Mouse (Mus musculus): Measurements from ENCODE around the gene Rbm4. TPM values are rescaled to one million over a fixed set of nuclear protein-coding genes. Genes with fewer than 3 reads are reported as not detected.

The Rbm4 gene
- polyA plus RNA-seq, 1 experiment from 2014 or later, result 59.8 TPM

GRCm38 (mm10) chr19:4755565-4756192 lies 38.0 kb downstream of the Rbm4 start:
- Histone ChIP-seq H3K27ac (ENCODE audit: low read depth) (peak overlapping the region; percentile 93), H3K36me3 (ENCODE audit: control insufficient read depth, insufficient read depth, low read length) (peaks cover 14% of the 10 kb centered on the region), H3K9me3 (ENCODE audit: control insufficient read depth, low read length) (no peaks in the 10 kb centered on the region), H3K9ac (ENCODE audit: low read length) (peak overlapping the region; percentile 54), H3K4me2 (ENCODE audit: low read length) (peak overlapping the region; percentile 83), H3K4me1 (replicated peaks; ENCODE audit: control insufficient read depth, insufficient read depth, low read length) (peaks cover 9% of the 10 kb centered on the region; the same call in 1 of the 2 replicates), H3K27me3 (replicated peaks; ENCODE audit: control insufficient read depth, insufficient read depth, low read length) (no peaks in the 10 kb centered on the region), H3K4me3 (ENCODE audit: low read depth, low read length) (peak overlapping the region; percentile 70)
- peak; percentile 91 for DNase-seq (ENCODE audit: low spot score)
- 0% methylated on average over 10 of the region's 10 CpGs for WGBS
- ATAC-seq (replicated peaks; ENCODE audit: low FRiP score, low TSS enrichment, low read depth), result peak; percentile 52

DNA sequence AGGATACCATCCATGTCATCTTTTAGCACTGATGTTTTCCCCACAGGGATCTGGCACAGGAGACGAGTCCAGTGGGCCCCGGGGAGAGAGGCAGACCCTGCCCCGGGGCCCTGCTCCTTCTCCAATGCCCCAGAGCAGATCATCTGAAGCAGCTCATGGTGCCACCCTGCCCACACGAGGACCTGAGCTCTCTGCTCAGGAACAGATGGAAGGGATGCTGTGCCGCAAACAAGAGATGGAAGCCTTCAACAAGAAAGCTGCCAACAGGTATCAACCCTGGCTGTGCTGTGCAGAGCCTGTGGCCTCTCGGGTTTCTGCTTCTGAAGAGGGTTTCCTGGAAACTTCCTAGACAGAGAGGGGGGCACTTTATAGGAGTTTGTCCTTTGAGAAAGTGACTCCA lies 43.7 kb downstream of the Rbm4 start:
- Histone ChIP-seq H3K4me1 (replicated peaks; ENCODE audit: control insufficient read depth, insufficient read depth, low read length) (no peaks in the 10 kb centered on the region), H3K4me2 (ENCODE audit: low read length) (no peak overlapping the region), H3K9ac (ENCODE audit: low read length) (no peak overlapping the region), H3K27ac (ENCODE audit: low read depth) (no peak overlapping the region), H3K4me3 (ENCODE audit: low read depth, low read length) (no peak overlapping the region), H3K9me3 (ENCODE audit: control insufficient read depth, low read length) (no peaks in the 10 kb centered on the region), H3K27me3 (replicated peaks; ENCODE audit: control insufficient read depth, insufficient read depth, low read length) (no peaks in the 10 kb centered on the region), H3K36me3 (ENCODE audit: control insufficient read depth, insufficient read depth, low read length) (no peaks in the 10 kb centered on the region)
- ATAC-seq (replicated peaks; ENCODE audit: low FRiP score, low TSS enrichment, low read depth) (no peak), DNase-seq (ENCODE audit: low spot score) (no peak)
- 84% methylated on average over 6 of the region's 6 CpGs for WGBS

DNA sequence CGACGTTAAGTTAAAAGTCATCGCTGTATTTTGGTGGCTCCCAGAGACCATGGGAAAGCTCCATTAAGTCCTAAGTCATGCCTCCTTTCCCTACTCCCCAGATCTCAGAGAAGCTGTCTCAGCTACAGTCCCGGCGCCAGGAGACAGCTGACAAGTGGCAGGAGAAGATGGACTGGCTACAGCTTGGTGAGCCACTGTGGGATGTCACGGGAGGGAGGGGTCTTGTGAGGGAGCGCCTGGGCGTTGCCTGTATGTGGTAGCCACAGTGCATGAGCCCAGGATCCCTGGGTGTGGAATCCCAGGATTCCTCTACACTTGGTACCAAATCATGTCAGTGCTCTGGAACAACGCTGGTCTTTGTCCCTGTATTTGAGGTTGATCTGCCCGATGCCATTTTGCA lies 45.2 kb downstream of the Rbm4 start:
- no peaks in the 10 kb centered on the region for H3K27me3 ChIP-seq (replicated peaks; ENCODE audit: control insufficient read depth, insufficient read depth, low read length)
- no peak for ATAC-seq (replicated peaks; ENCODE audit: low FRiP score, low TSS enrichment, low read depth)
- no peaks in the 10 kb centered on the region for H3K9me3 ChIP-seq (ENCODE audit: control insufficient read depth, low read length)
- H3K27ac ChIP-seq (ENCODE audit: low read depth), result no peak overlapping the region
- 81% methylated on average over 10 of the region's 10 CpGs for WGBS
- H3K36me3 ChIP-seq (ENCODE audit: control insufficient read depth, insufficient read depth, low read length), result 0 out of 2 replicates have a peak, but pooled peaks cover 5% of the 10 kb centered on the region
- H3K4me1 ChIP-seq (replicated peaks; ENCODE audit: control insufficient read depth, insufficient read depth, low read length), result no peaks in the 10 kb centered on the region
- DNase-seq (ENCODE audit: low spot score), result no peak
- H3K4me3 ChIP-seq (ENCODE audit: low read depth, low read length), result no peak overlapping the region
- no peak overlapping the region for H3K9ac ChIP-seq (ENCODE audit: low read length)
- H3K4me2 ChIP-seq (ENCODE audit: low read length), result no peak overlapping the region

DNA sequence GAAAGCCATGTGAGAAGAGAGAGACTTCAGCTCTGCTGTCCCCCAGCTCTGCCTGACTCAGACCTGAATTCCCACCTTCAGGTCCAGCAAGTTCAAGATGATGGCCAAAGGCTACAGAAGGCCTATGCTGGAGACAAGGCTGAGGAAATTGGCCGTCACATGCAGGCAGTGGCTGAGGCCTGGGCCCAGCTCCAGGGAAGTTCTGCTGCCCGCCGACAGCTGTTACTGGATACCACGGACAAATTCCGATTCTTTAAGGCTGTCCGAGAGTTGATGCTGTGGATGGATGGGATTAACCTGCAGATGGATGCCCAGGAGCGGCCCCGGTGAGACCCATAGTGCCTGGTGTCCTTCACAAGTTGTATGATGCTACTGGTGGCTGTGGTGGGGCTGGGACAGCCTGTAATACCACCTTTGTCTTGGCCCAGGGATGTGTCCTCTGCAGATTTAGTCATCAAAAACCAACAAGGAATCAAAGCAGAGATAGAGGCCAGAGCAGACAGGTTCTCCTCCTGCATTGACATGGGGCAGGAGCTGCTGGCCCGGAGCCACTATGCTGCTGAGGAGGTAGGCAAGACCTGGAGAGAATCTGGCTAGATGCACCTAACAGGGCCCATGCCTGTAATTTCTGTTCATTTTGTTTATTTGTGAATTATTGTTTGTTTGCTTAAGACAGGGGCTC lies 45.9 kb downstream of the Rbm4 start:
- no peak for DNase-seq (ENCODE audit: low spot score)
- H3K4me1 ChIP-seq (replicated peaks; ENCODE audit: control insufficient read depth, insufficient read depth, low read length), result no peaks in the 10 kb centered on the region
- H3K27me3 ChIP-seq (replicated peaks; ENCODE audit: control insufficient read depth, insufficient read depth, low read length), result no peaks in the 10 kb centered on the region
- ATAC-seq (replicated peaks; ENCODE audit: low FRiP score, low TSS enrichment, low read depth), result no peak
- WGBS, result 90% methylated on average over 9 of the region's 9 CpGs
- no peaks in the 10 kb centered on the region for H3K9me3 ChIP-seq (ENCODE audit: control insufficient read depth, low read length)
- H3K27ac ChIP-seq (ENCODE audit: low read depth), result no peak overlapping the region
- no peak overlapping the region for H3K4me3 ChIP-seq (ENCODE audit: low read depth, low read length)
- H3K9ac ChIP-seq (ENCODE audit: low read length), result no peak overlapping the region
- H3K36me3 ChIP-seq (ENCODE audit: control insufficient read depth, insufficient read depth, low read length), result 0 out of 2 replicates have a peak, but pooled peaks cover 5% of the 10 kb centered on the region
- H3K4me2 ChIP-seq (ENCODE audit: low read length), result no peak overlapping the region

DNA sequence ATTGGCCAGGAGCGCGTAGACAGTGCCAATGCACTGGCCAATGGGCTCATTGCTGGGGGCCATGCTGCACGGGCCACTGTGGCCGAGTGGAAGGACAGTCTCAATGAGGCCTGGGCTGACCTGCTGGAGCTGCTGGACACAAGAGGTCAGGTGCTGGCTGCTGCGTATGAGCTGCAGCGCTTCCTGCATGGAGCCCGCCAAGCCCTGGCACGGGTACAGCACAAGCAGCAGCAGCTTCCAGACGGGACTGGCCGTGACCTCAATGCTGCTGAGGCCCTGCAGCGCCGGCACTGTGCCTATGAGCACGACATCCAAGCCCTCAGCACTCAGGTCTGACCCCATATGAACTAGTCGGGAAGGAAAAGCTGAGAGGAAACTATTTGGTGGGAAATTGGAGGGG lies 47.1 kb downstream of the Rbm4 start:
- no peak for DNase-seq (ENCODE audit: low spot score)
- 85% methylated on average over 14 of the region's 14 CpGs for WGBS

GRCm38 (mm10) chr19:4745681-4746080 lies 48.0 kb downstream of the Rbm4 start:
- ATAC-seq (replicated peaks; ENCODE audit: low FRiP score, low TSS enrichment, low read depth) (no peak), DNase-seq (ENCODE audit: low spot score) (no peak)
- Histone ChIP-seq H3K4me1 (replicated peaks; ENCODE audit: control insufficient read depth, insufficient read depth, low read length) (no peaks in the 10 kb centered on the region), H3K36me3 (ENCODE audit: control insufficient read depth, insufficient read depth, low read length) (0 out of 2 replicates have a peak, but pooled peaks cover 5% of the 10 kb centered on the region), H3K9ac (ENCODE audit: low read length) (no peak overlapping the region), H3K27me3 (replicated peaks; ENCODE audit: control insufficient read depth, insufficient read depth, low read length) (no peaks in the 10 kb centered on the region), H3K4me3 (ENCODE audit: low read depth, low read length) (no peak overlapping the region), H3K4me2 (ENCODE audit: low read length) (no peak overlapping the region), H3K9me3 (ENCODE audit: control insufficient read depth, low read length) (no peaks in the 10 kb centered on the region), H3K27ac (ENCODE audit: low read depth) (no peak overlapping the region)
- 95% methylated on average over 10 of the region's 10 CpGs for WGBS

More for the DNA sequence above, 47.1 kb downstream of the Rbm4 start:
- H3K27ac ChIP-seq (ENCODE audit: low read depth), result no peak overlapping the region
- H3K4me3 ChIP-seq (ENCODE audit: low read depth, low read length), result no peak overlapping the region
- no peak for ATAC-seq (replicated peaks; ENCODE audit: low FRiP score, low TSS enrichment, low read depth)
- no peak overlapping the region for H3K9ac ChIP-seq (ENCODE audit: low read length)
- H3K27me3 ChIP-seq (replicated peaks; ENCODE audit: control insufficient read depth, insufficient read depth, low read length), result no peaks in the 10 kb centered on the region
- H3K4me2 ChIP-seq (ENCODE audit: low read length), result no peak overlapping the region
- H3K9me3 ChIP-seq (ENCODE audit: control insufficient read depth, low read length), result no peaks in the 10 kb centered on the region
- H3K4me1 ChIP-seq (replicated peaks; ENCODE audit: control insufficient read depth, insufficient read depth, low read length), result no peaks in the 10 kb centered on the region
- H3K36me3 ChIP-seq (ENCODE audit: control insufficient read depth, insufficient read depth, low read length), result 0 out of 2 replicates have a peak, but pooled peaks cover 5% of the 10 kb centered on the region

GRCm38 (mm10) chr19:4745057-4745456 lies 48.6 kb downstream of the Rbm4 start:
- Histone ChIP-seq H3K27me3 (replicated peaks; ENCODE audit: control insufficient read depth, insufficient read depth, low read length) (no peaks in the 10 kb centered on the region), H3K27ac (ENCODE audit: low read depth) (no peak overlapping the region), H3K4me2 (ENCODE audit: low read length) (no peak overlapping the region), H3K4me1 (replicated peaks; ENCODE audit: control insufficient read depth, insufficient read depth, low read length) (no peaks in the 10 kb centered on the region), H3K9me3 (ENCODE audit: control insufficient read depth, low read length) (no peaks in the 10 kb centered on the region), H3K9ac (ENCODE audit: low read length) (no peak overlapping the region), H3K4me3 (ENCODE audit: low read depth, low read length) (no peak overlapping the region), H3K36me3 (ENCODE audit: control insufficient read depth, insufficient read depth, low read length) (0 out of 2 replicates have a peak, but pooled peaks cover 5% of the 10 kb centered on the region)
- no peak for DNase-seq (ENCODE audit: low spot score)
- no peak for ATAC-seq (replicated peaks; ENCODE audit: low FRiP score, low TSS enrichment, low read depth)
- WGBS, result 50% methylated on average over 9 of the region's 9 CpGs

DNA sequence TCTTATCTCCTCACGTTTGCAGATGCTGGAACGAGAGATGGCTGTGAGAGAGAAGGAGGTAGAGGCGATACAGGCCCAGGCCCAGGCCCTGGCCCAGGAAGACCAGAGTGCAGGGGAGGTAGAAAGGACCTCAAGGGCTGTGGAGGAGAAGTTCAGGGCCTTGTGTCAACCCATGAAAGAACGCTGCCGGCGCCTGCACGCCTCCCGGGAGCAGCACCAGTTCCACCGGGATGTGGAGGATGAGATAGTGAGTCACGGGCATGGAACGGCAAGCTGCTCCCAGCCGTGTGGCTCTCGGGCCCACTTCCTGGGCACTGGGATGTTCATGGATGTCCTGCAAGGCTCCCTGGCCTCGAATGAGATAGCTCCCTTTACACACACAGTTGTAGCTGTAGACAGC lies 49.7 kb downstream of the Rbm4 start:
- 0 out of 2 replicates have a peak, but pooled peaks cover 5% of the 10 kb centered on the region for H3K36me3 ChIP-seq (ENCODE audit: control insufficient read depth, insufficient read depth, low read length)
- WGBS, result 82% methylated on average over 14 of the region's 14 CpGs
- H3K27ac ChIP-seq (ENCODE audit: low read depth), result no peak overlapping the region
- ATAC-seq (replicated peaks; ENCODE audit: low FRiP score, low TSS enrichment, low read depth) (no peak), DNase-seq (ENCODE audit: low spot score) (no peak)
- H3K4me1 ChIP-seq (replicated peaks; ENCODE audit: control insufficient read depth, insufficient read depth, low read length), result no peaks in the 10 kb centered on the region
- H3K4me2 ChIP-seq (ENCODE audit: low read length), result no peak overlapping the region
- no peak overlapping the region for H3K4me3 ChIP-seq (ENCODE audit: low read depth, low read length)
- no peak overlapping the region for H3K9ac ChIP-seq (ENCODE audit: low read length)
- H3K27me3 ChIP-seq (replicated peaks; ENCODE audit: control insufficient read depth, insufficient read depth, low read length), result no peaks in the 10 kb centered on the region
- no peaks in the 10 kb centered on the region for H3K9me3 ChIP-seq (ENCODE audit: control insufficient read depth, low read length)
